Mouse (Mus musculus): ENCODE measurements around the gene Rpl6.
A peak's percentile ranks its signal among the peaks of the same experiment; 100 is the strongest.

Rpl6 gene

GRCm38 (mm10) chr5:121204132-121205089, at the start of gene Rpl6:
Gene Rpl6, plus strand, starts transcription at chr5:121204481.
- DNase-seq (ENCODE audit: low read depth, low spot score), result peak; percentile 91

DNA sequence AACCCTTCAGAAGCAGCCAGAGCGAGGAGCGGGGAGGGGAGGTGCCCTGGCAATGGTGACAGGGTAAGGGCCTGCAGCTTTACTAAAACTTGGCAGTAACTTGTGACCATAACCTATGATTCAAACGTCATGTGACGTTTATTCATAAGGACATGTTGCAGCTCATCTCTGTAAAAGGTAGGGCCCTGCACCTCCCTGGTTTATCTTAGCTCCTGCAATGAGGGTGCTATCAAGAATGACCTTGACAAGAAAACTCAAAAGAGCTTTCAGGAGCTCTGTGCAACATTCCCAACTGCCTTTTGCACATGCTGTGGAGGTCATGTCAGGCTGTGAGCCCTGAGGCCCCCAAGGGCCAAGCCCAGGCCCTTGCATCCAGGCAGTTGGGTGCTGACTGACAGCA, 48.2 kb upstream of the Rpl6 start:
- DNase-seq (ENCODE audit: low read depth, low spot score), result no peak

DNA sequence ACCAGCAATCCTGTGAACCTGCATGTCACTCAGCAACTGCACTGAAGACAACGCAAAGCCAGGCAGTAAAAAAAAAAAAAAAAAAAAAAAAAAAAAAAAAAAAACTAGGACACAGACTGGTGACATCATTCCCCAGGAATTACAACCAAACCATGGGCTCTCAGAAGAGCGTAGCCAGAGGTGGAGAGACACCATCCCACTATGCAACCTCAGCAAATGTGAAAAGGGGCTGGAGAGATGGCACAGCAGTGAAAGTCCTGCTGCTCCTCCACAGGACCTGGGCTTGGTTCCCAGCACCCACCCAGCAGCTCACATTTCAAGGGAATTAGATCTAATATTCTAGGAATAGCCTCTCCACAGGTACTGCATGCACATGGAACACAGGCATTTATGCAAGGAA, 47.3 kb upstream of the Rpl6 start:
- DNase-seq (ENCODE audit: low read depth, low spot score), result no peak

DNA sequence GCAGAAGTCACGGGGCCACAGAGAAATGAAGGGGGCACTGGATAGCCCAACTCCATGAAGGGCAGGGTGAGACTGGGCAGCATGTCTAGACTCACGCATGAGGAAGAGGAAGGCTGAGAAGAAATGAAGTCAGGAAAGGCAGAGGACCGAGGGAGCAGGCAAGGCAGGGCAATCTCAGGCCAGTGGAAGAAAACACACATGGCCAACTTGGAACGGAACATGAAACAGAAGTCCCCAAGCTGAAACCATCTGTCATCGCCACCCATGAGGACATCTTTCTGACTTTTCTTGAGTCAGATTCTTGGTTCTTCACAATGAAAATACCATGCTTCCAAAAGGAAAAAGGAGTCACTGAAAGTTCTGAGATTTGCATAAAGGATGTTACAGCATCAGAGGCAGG, 46.8 kb upstream of the Rpl6 start:
- DNase-seq (ENCODE audit: low read depth, low spot score), result no peak

- DNase-seq (ENCODE audit: low read depth, low spot score), result no peak
These were observed 45.3 kb upstream of the Rpl6 start for GRCm38 (mm10) chr5:121158966-121159365.

DNA sequence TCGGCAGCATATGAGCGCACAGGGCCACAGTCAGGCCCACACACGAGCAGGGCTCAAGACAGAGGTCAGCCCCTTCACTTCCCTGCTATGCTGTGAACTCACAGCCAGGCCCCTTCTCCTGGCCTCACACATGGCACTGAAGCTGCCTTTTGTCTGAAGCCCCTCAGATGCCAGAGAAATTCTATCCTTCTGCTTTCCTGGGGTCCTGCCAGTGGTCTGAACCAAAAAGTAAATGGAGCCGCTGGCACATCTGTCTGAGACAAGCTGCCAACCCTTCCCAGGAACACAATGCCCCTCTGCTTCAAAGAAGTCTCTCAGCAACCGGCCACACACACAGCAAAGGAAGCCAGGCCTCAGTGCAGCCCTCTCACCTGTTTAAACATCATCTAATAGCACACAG, 42.0 kb upstream of the Rpl6 start:
- no peak for DNase-seq (ENCODE audit: low read depth, low spot score)

DNA sequence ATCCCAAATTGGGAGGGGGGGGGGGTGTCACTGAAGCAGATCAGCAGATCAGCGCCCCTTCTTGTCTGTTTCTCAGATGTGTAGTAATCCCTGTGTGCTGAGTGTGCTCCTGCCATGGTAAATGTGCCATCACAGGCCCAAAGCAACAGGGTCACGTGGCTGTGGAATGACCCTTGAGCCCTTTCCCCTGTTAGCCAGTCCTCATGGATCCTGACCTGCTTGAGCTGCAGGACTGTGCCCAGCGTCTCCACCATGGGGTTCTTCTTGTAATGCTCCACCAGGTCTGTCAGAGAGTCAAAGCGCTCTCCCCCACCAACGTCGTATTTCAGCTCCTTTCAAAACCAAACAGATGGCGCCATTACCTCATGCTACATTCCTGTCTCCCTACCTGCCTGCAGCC, 41.4 kb upstream of the Rpl6 start:
- no peak for DNase-seq (ENCODE audit: low read depth, low spot score)

- DNase-seq (ENCODE audit: low read depth, low spot score), result no peak
These were observed 37.4 kb upstream of the Rpl6 start for GRCm38 (mm10) chr5:121166884-121167283.

- DNase-seq (ENCODE audit: low read depth, low spot score), result no peak
These were observed 34.7 kb upstream of the Rpl6 start for GRCm38 (mm10) chr5:121169588-121169987.

DNA sequence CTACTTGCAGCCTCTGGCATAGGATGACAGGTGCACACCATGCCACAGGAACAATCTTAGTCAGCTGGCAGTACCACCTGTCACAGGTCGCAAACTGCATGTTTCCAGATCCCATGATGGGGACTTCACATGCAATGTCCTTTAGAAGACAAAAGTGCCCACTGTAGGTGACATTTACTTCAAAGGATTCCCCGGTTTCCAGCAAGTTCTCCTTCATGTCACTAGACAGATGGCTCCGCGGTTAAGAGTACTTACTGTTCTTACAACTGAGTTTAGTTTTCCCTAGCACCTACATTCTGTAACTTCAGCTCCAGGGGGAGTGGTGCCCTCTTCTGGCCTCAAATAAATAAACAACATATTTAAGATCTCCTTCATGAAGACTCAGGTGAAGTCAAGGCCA, 31.4 kb upstream of the Rpl6 start:
- peak; percentile 36 for DNase-seq (ENCODE audit: low read depth, low spot score)

- DNase-seq (ENCODE audit: low read depth, low spot score), result no peak
These were observed 25.0 kb upstream of the Rpl6 start for GRCm38 (mm10) chr5:121179077-121179857.

GRCm38 (mm10) chr5:121183269-121183668, 21.0 kb upstream of the Rpl6 start:
- DNase-seq (ENCODE audit: low read depth, low spot score), result no peak

DNA sequence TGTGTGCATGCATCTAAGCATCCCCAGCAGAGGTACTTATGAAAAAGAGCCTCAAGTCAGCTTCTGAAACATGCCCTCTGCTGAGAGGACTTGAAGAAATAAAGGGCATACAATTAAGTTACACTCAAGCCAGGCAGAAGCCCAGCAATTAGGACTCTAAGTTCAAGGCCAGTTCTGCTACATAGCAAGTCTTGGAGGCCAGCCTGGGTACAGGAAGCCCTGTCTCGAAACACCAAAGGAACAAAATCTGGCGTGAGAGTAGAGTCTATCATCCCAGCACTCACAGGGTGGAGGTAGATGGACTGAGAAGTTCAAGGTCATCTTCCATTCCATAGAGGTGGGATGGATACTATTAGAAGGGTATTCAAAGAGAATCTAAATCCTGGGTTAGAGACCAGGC, 19.9 kb upstream of the Rpl6 start:
- DNase-seq (ENCODE audit: low read depth, low spot score), result no peak

DNA sequence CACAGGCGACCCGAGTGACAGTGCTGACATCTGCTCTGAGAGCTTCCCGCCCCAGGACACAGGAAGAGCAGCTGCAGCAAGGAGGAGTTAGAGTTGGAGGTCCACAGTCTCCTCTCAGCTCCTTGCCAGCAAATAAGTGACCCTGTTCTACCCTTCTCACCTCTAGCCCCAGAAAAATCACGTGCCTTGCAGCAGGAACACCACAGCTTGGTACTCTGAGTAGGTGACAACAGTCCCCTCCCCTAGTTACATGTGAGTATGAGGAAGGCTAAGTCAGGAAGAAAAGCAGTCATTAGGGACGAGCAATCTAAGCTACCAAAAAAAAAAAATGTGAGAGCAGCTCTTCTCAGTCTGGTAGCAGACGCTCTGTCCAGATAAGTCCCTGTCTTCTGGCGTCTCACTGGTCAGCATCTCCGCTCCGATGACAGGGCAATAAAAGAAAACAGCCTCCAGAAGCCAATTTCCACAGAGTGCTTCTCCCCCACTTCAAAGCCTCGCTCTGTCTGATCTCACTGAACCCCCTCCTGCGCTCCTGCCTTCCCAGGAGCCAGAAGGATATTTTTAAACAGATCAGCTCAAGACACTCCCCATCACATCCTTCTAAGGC, 19.2 kb upstream of the Rpl6 start:
- DNase-seq (ENCODE audit: low read depth, low spot score), result no peak

DNA sequence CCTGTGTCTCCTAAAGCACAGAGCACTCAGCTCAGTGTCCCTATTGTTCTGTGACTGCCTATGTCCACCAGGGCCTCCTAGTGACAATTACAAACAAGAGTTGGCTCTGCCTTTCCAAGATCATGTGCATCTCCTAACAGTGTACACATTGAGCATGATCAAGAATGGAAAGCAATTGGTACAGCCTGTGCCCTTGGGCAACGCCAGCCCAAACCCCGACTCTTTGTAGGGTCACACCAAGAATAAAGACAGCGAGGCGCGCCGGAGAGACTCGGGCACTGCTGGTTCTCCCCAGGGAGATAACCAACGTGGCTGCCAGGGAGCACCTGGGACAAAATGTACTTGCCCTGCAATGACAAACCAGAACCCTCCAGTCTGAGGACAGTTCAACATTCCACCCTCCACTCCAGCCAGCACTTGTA, 16.7 kb upstream of the Rpl6 start:
- DNase-seq (ENCODE audit: low read depth, low spot score), result no peak

DNA sequence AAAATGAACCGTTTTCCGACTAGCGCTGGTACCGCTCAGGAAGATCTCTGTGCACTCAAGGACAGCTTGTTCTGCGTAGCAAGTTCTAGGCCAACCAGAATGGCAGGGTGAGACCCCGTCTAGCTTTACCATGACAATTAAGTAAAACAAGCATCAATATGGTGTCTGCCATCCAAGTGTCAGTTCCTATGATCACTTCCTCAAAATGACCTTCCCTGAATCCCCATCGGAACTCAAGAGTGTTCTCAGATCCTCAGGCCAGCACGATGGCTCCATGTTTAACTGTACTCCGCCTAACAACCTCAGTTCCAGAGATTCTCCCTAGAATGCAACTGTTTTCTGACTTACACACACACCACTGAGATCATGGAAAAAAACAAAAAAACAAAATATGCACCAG, 16.0 kb upstream of the Rpl6 start:
- no peak for DNase-seq (ENCODE audit: low read depth, low spot score)

DNA sequence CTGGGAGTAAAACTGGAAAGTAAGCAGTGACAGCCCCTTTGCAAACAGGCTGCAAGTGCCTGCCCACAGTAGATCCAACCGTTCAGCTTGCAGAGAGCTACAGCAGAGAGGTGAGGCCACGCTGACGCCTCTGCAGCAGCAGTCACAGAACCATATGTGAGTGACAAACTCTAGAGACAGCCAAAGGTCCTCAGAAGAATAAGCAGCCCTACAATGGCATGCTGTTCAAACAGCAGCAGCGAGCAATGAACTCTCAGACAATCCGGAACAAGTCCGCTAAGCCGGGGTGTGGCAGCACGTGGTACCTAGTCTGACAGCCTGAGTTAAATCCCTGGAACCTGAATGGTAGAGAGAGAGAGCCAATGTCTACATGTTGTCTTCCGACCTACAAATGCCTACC, 15.1 kb upstream of the Rpl6 start:
- no peak for DNase-seq (ENCODE audit: low read depth, low spot score)

- DNase-seq (ENCODE audit: low read depth, low spot score), result peak; percentile 54
These were observed 14.0 kb upstream of the Rpl6 start for GRCm38 (mm10) chr5:121190210-121190835.

DNA sequence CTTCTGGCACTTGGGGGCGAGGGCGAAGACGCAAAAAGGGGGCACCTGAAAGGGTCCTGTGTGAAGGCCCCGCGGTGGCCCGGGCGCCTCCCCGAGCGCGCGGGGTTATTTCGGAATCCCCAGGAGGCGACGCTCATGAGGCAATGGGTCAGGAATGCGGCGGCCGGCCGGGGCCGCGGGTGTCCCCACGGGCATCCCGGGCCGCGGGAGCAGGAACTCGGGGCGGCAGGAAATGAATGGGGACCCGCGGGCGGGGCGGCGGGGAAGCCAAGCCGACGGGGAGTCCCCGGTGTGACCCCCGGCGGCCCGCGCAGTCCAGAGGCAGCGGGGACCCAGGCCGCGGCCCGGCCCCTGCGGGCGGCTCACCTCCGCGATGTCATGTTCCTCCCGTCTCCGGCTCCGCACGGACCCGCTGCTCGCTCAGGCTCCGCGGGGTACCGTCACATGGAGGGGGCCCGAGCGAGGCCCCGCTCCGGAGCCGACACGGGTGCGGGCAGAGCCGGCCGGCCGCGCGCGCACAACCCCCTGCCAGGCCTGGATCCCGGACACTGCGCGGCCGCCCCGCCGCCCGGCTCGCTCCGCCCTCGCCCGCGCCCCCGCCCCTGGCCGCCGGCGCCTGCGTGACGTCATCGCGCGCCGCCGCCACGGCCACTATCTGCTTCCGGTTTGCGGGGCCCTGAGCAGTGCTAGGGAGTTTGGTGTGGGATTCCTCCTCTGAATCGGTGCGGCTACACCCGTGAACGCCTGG, 13.3 kb upstream of the Rpl6 start, which contains the start of gene Ptpn11:
TSS of gene Ptpn11 (minus strand) at position 562 of the 748 bp plus-strand sequence.
- peak; percentile 90 for DNase-seq (ENCODE audit: low read depth, low spot score)

DNA sequence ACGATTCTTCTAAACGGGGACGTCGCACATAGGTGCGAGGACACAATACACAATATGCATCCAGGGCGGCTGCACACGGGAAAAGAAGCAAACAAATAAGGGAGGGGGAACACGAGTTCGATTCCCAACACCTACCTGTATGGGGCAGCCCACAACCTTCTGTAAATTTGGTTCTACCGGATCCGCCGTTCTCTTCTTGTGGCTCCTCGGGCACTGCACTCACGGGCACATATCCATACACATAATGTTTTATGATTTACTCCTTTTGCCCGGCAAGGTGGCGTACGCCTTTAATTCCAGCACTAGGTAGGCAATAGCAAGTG, 12.7 kb upstream of the Rpl6 start:
- no peak for DNase-seq (ENCODE audit: low read depth, low spot score)

DNA sequence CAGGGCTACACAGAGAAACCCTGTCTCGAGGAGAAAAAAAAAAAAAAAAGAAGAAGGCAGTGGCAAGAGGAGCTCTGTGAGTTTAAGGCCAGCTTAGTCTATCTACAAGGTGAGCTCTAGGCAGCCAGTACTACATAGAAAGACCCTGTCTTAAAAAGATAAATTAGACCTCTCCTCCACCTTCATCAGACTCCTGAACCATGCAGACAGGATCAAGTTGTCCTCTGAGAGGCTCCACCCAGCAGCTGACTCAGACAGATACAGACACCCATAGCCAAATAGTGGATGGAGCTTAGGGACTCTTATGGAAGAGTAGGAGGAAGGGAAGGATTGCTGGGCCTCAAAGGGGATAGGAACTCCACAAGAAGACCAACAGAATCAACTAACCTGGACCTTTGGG, 10.1 kb upstream of the Rpl6 start:
- no peak for DNase-seq (ENCODE audit: low read depth, low spot score)

All from A20 (cell line).